Mouse (Mus musculus) cortical plate, adult 2 months (tissue): ENCODE measurements around the gene Mapt.

ENCODE experiments used
- CTCF ChIP-seq: fragments of 200-500 bp; IDR thresholded peaks from 2 replicates; pipeline ENCODE4 v1.5.1; 2011; ENCODE audit warnings: mild to moderate bottlenecking, control low read depth, low read length; ENCODE audit not compliant: insufficient read depth; ENCODE audit errors: extremely low read depth
- POLR2A ChIP-seq: fragments of 200-500 bp; IDR thresholded peaks from 2 replicates; pipeline ENCODE4 v1.6.1; 2011; ENCODE audit warnings: mild to moderate bottlenecking, low read length, control low read depth; ENCODE audit not compliant: insufficient read depth; ENCODE audit errors: extremely low read depth

DNA sequence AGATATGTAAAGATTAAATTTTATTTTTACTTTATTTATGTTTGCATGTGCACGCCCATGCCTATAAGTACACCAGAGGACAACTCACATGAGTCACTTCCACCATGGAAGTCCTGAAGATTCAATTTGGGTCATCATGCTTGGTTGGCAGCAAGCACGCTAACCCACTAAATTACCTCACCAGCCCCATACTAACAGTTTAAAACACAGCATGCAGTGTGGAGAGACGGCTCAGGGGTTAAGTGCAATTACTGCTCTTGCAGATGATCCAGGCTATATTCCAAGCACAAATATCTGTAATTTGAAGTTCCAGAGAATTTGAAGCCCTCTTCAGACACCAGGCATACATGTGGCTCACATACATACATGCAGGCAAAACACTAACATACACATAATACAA is 145.1 kb downstream of the Mapt start:
- TF ChIP-seq POLR2A (no peak), CTCF (no peak)
